Comparison of ENCODE assay signal across 9 mouse cellular contexts in the genomic region with DNA sequence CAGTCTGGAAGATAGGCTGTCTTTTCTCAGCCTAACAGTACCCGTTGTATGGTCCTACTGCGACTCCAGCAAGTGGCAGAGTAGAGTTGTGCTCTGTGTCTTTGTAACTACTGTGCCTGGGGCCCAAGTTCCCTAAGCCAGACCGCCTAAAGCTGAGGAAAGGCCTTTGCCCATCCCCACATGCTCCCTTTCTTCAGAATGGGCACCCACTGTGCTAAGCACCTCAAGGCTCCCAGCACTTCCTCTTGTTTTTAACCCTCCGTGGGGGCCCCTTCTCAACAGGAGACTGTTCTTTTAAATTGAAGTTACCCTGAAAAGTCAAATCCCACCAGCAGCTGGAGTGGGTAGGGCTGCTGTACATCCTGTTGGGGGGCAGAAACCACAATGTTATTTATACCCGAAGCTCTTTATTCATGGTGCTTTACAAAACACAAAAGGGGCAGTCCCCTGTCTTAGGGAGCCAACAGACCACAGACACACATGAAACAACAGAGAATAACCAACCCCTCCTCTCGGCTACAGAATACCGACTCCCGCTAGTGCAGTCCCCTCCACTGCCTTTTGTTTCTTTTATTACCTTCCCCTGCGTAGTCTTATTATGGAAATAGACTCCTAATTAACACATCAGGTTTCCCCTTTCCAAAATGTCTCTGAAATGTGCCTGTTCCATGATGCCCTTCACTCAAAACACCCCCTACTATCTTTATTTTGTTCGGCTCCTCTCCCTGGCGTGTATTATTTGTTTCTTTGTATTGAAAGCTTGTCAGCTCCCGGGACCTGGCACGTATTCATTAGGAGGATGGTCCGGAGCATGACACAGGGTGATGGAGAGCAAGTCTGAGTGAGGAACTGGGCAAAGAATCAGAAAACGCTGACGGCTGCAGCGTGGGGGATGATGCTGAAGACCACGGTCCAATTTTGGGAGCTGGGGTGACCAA.
DNase-seq lines count a peak whose midpoint lies in the region; ATAC-seq and TF ChIP-seq lines count a peak whose summit lies in the region.
"Had no signal": no experiment of that assay in that cellular context is flagged by ENCODE, and none has a peak within 500 bp of the region (broad histone marks: within the 10 kb centered on the region; RNA-seq: fewer than 3 reads in every experiment).

No protein-coding gene starts in this region.

- peak; percentile 36 for DNase-seq in gastrocnemius, adult 2 months
- no peak for DNase-seq in gastrocnemius, postnatal 10 days
- peak; percentile 19 for DNase-seq in ZHBTc4 (ENCODE audit: low read depth, low spot score)
- DNase-seq in heart, adult 2 months = peak; percentile 14 to 51
- peak; percentile 16 for DNase-seq in kidney, postnatal 0 days (ENCODE audit: low spot score)
- DNase-seq in spleen, postnatal 36 days (ENCODE audit: low spot score in 2 of 2) = peak; percentile 87 to 91
- DNase-seq in c-Kit-positive CD71-positive TER-119-positive erythroid progenitor cells, embryonic 14.5 days (ENCODE audit: low spot score) = no peak

- H3K27ac ChIP-seq in gastrocnemius, adult 2 months = 0 out of 2 replicates have a peak overlapping the region, but pooled peaks have one; percentile 20
- H3K27ac ChIP-seq in heart, adult 2 months = no peak overlapping the region
- no peak overlapping the region for H3K27ac ChIP-seq in kidney, postnatal 0 days

- H3K79me2 ChIP-seq in heart, adult 2 months (replicated peaks; ENCODE audit: control insufficient read depth, insufficient read depth, low read length) = no peaks in the 10 kb centered on the region

- no peak for TF ChIP-seq EP300 in heart, adult 2 months (IDR thresholded peaks at IDR 0.05; ENCODE audit: insufficient read depth, low read depth, low read length)

- no peaks in the 10 kb centered on the region for H3K27me3 ChIP-seq in heart, adult 2 months (ENCODE audit: control insufficient read depth, insufficient read depth, low read length)
- H3K27me3 ChIP-seq in kidney, postnatal 0 days (ENCODE audit: insufficient read depth, low read length) = no peaks in the 10 kb centered on the region
- H3K27me3 ChIP-seq: Patski had no signal

- H3K9ac ChIP-seq in heart, adult 2 months (ENCODE audit: low read depth, low read length) = no peak overlapping the region
- no peak overlapping the region for H3K9ac ChIP-seq in kidney, postnatal 0 days (ENCODE audit: low read depth, low read length)

- no peaks in the 10 kb centered on the region; the same call in 1 of the 2 replicates for H3K9me3 ChIP-seq in kidney, postnatal 0 days (replicated peaks; ENCODE audit: low read length)

- no peaks in the 10 kb centered on the region for H3K36me3 ChIP-seq in heart, adult 2 months (ENCODE audit: control insufficient read depth, insufficient read depth, low read length)
- H3K36me3 ChIP-seq in kidney, postnatal 0 days (ENCODE audit: insufficient read depth, low read length) = no peaks in the 10 kb centered on the region

- H3K4me3 ChIP-seq in gastrocnemius, adult 2 months = peak overlapping the region; percentile 46
- no peak overlapping the region for H3K4me3 ChIP-seq in heart, adult 2 months
- 0 out of 2 replicates have a peak overlapping the region, but pooled peaks have one; percentile 5 for H3K4me3 ChIP-seq in kidney, postnatal 0 days (replicated peaks; ENCODE audit: low read depth, low read length)

- no peak for TF ChIP-seq CTCF in gastrocnemius, adult 2 months (IDR thresholded peaks at IDR 0.05)
- no peak for TF ChIP-seq CTCF in heart, adult 2 months (IDR thresholded peaks at IDR 0.05)
- no peak for TF ChIP-seq CTCF in kidney, postnatal 0 days (IDR thresholded peaks at IDR 0.05; ENCODE audit: low read depth)

- ATAC-seq in kidney, postnatal 0 days (replicated peaks; ENCODE audit: low FRiP score, low read depth) = no peak
- peak; percentile 42 for ATAC-seq in megakaryocyte progenitor cell, adult 5-6 weeks (replicated peaks; ENCODE audit: poor library complexity)
- ATAC-seq: Patski had no signal

- intact Hi-C loops in gastrocnemius, adult 2 months (cut with DNase I) = no loop called here
- intact Hi-C loops in heart, adult 2 months (cut with DNase I) = loop anchor here (5.0 kb wide), 1 partner anchor 42 kb away; no protein-coding TSS in a partner anchor

- no peak for TF ChIP-seq POLR2A in heart, adult 2 months (IDR thresholded peaks at IDR 0.05; ENCODE audit: insufficient read depth, low read depth, low read length)

- WGBS in heart, adult 2 months = 42% methylated on average over 18 of the region's 18 CpGs
- 16% methylated on average over 18 of the region's 18 CpGs for WGBS in kidney, postnatal 0 days

- no peaks in the 10 kb centered on the region for H3K4me1 ChIP-seq in heart, adult 2 months (ENCODE audit: control insufficient read depth, insufficient read depth, low read length)
- H3K4me1 ChIP-seq in kidney, postnatal 0 days (replicated peaks; ENCODE audit: insufficient read depth, low read length) = peaks cover 10% of the 10 kb centered on the region; the same call in 1 of the 2 replicates

- H3K4me2 ChIP-seq in kidney, postnatal 0 days (ENCODE audit: low read length) = peak overlapping the region; percentile 34

Comparison
In these comparisons a context has a peak if more than half of its experiments do, and no peak if none do; other contexts are left out.
1. DNase-seq: peak in gastrocnemius, adult 2 months (single experiment), ZHBTc4 (single experiment), heart, adult 2 months (2 of 2), kidney, postnatal 0 days (single experiment) and spleen, postnatal 36 days (2 of 2); none in gastrocnemius, postnatal 10 days (single experiment) and c-Kit-positive CD71-positive TER-119-positive erythroid progenitor cells, embryonic 14.5 days (single experiment).